Mouse (Mus musculus): Measurements from ENCODE around the gene Clcnka. TPM values are rescaled to one million over a fixed set of nuclear protein-coding genes. Genes with fewer than 3 reads are reported as not detected.

Gene Clcnka
- total and polyA plus RNA-seq, 3 experiments = not detected

DNA sequence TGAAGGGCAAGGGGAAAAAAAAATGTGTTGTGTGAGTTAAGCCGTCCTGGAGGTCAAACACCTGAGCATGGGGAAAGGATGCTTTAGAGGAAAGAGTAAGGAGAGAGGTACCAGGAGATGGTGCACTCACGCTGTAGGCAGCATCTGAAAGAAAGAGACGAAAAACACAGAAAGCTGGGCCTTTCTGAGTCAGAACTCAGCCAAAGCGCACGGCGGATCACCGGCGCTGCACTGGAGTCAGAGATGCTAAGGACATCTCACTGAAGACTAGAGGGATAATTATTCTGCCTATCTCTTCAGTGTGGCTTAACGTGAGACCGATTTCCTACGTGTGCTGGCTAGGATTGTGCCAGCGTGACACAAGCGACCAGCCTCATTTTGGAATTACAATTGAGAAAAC, 29.4 kb upstream of the Clcnka start:
- Histone ChIP-seq H3K79me2 (ENCODE audit: control insufficient read depth, insufficient read depth, low read length, poor library complexity) (no peaks in the 10 kb centered on the region), H3K36me3 (ENCODE audit: control insufficient read depth in 1 of 2, insufficient read depth in 2 of 2, low read length in 2 of 2) (no peaks in the 10 kb centered on the region), H3K4me3 (ENCODE audit: control insufficient read depth in 1 of 2, insufficient read depth in 1 of 2, low read depth in 2 of 2, low read length in 2 of 2) (no peak overlapping the region), H3K27ac (ENCODE audit: control insufficient read depth, low read depth, low read length) (no peak overlapping the region), H3K4me1 (ENCODE audit: control insufficient read depth in 1 of 2, insufficient read depth in 2 of 2, low read length in 2 of 2) (no peaks in the 10 kb centered on the region), H3K9ac (ENCODE audit: control insufficient read depth, low read depth, low read length, poor library complexity, severe bottlenecking) (no peak overlapping the region), H3K9me3 (replicated peaks; ENCODE audit: insufficient read depth, low read length) (no peaks in the 10 kb centered on the region), H3K27me3 (ENCODE audit: control insufficient read depth in 1 of 2, insufficient read depth in 2 of 2, low read length in 2 of 2) (no peaks in the 10 kb centered on the region; a peak in 1 of 4 replicates)
- TF ChIP-seq ZKSCAN1 (IDR thresholded peaks at IDR 0.05; ENCODE audit: low read depth, low read length) = no peak
- no peak for DNase-seq (ENCODE audit: low read depth, low spot score)

DNA sequence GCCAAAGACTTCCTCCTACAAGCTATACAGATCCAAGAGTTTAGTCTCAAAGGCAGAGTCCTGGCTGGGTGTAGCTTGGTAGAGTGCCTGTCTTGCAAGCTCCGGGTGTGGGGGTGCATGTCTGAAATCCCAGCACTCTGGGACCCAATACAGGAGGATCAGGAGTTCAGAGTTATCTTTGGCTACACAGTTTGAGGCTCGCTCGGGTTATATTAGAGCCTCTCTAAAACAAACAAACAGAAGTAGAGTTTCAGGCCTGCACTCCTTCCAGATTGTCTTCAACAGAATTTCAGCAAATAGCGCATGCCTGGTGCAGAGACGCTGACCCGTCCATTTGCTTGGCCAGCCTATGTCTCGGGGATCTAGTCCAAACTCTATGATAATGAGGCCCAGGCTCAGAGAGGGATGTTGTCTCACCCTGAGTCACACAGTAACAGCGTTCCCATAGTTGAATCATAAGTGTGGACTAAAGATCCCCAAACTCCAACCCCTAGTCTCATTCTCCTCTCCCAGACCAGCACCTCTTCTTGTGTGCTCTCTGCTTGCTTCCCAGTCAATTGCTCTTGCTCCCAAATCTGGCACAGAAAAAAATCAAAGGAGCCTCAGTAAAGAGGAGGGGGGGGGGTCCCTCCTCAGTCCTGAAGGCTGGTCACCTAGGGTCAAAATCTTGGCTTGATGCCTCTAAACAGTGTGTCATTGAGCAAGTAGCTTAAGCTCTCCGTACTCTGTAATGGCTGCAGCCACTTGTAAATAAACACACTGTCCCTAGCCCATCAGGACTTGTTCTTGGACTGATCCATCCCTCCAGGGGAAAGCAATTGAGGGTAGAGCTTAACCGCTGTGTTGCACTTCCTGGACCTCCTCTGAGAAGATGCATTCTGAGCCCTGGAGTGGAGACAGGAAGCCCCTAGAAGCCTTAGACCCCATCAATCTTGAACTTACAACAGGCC, 28.5 kb upstream of the Clcnka start:
- H3K4me3 ChIP-seq (ENCODE audit: control insufficient read depth in 1 of 2, insufficient read depth in 1 of 2, low read depth in 2 of 2, low read length in 2 of 2) = no peak overlapping the region

DNA sequence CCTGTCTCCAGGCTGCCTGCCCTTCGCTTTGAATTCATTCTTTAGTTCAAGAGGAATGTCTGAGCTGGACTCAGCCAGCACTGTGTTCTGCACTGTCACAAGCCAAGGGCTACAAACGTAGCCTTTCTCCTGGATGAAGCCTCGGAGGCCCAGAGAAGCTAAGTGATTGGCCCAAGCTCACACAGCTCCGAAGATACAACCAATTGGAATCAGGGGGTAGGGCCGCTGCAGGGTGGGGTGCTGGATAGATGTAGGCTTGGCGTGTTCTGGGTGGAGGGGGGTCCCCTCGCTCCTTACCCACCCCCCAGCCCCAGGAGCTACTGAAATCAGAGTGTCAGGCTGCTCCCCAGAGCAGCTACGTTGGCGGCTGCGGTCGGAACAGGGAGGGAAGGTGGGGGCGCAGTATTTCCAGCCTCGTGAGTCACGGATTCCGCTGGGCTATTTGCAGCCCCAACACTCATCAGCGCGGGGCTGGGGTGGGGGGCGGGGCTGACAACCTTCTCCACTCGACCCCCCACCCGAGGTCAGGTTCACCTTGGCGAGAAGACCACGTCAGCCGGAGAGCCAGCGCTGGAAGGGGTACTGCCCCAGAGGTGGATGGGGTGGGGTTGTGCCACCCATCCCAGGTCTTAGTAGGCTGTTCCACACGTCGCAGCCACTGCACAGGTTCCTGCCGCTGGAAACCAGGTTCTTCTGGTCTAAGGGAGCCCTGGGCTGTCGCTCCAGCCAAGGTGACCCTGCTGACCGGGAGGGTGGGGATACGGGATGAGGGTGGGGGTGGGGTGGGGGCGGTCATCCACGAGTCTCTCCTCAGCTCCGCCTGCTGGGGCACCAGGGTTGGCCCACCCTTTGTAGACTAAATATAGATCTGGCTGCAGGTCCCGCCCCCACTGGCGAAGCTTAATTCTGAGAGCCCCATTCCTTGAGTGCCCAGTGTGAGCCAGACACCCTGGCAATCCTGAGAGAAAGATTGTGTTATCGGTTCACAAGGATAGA, 27.3 kb upstream of the Clcnka start:
- no peaks in the 10 kb centered on the region for H3K9me3 ChIP-seq (replicated peaks; ENCODE audit: insufficient read depth, low read length)
- no peak for DNase-seq (ENCODE audit: low read depth, low spot score)
- H3K36me3 ChIP-seq (ENCODE audit: control insufficient read depth in 1 of 2, insufficient read depth in 2 of 2, low read length in 2 of 2) = no peaks in the 10 kb centered on the region
- no peak overlapping the region for H3K9ac ChIP-seq (ENCODE audit: control insufficient read depth, low read depth, low read length, poor library complexity, severe bottlenecking)
- no peaks in the 10 kb centered on the region for H3K79me2 ChIP-seq (ENCODE audit: control insufficient read depth, insufficient read depth, low read length, poor library complexity)
- TF ChIP-seq ZKSCAN1 (IDR thresholded peaks at IDR 0.05; ENCODE audit: low read depth, low read length) (no peak), MXI1 (IDR thresholded peaks at IDR 0.05; ENCODE audit: low read depth, low read length) (no peak), ETS1 (IDR thresholded peaks at IDR 0.05; ENCODE audit: low read depth, low read length) (no peak)
- H3K27me3 ChIP-seq (ENCODE audit: control insufficient read depth in 1 of 2, insufficient read depth in 2 of 2, low read length in 2 of 2) = no peaks in the 10 kb centered on the region; a peak in 1 of 4 replicates
- no peak overlapping the region for H3K4me3 ChIP-seq (ENCODE audit: control insufficient read depth in 1 of 2, insufficient read depth in 1 of 2, low read depth in 2 of 2, low read length in 2 of 2)
- no peaks in the 10 kb centered on the region for H3K4me1 ChIP-seq (ENCODE audit: control insufficient read depth in 1 of 2, insufficient read depth in 2 of 2, low read length in 2 of 2)
- H3K27ac ChIP-seq (ENCODE audit: control insufficient read depth, low read depth, low read length) = no peak overlapping the region

More for the DNA sequence above, 28.5 kb upstream of the Clcnka start:
- Histone ChIP-seq H3K79me2 (ENCODE audit: control insufficient read depth, insufficient read depth, low read length, poor library complexity) (no peaks in the 10 kb centered on the region), H3K4me1 (ENCODE audit: control insufficient read depth in 1 of 2, insufficient read depth in 2 of 2, low read length in 2 of 2) (no peaks in the 10 kb centered on the region), H3K27me3 (ENCODE audit: control insufficient read depth in 1 of 2, insufficient read depth in 2 of 2, low read length in 2 of 2) (no peaks in the 10 kb centered on the region; a peak in 1 of 4 replicates), H3K9me3 (replicated peaks; ENCODE audit: insufficient read depth, low read length) (no peaks in the 10 kb centered on the region), H3K27ac (ENCODE audit: control insufficient read depth, low read depth, low read length) (no peak overlapping the region), H3K36me3 (ENCODE audit: control insufficient read depth in 1 of 2, insufficient read depth in 2 of 2, low read length in 2 of 2) (no peaks in the 10 kb centered on the region), H3K9ac (ENCODE audit: control insufficient read depth, low read depth, low read length, poor library complexity, severe bottlenecking) (no peak overlapping the region)
- TF ChIP-seq RAD21 (IDR thresholded peaks at IDR 0.05; ENCODE audit: low read depth, low read length) (no peak), MXI1 (IDR thresholded peaks at IDR 0.05; ENCODE audit: low read depth, low read length) (no peak), NELFE (IDR thresholded peaks at IDR 0.05; ENCODE audit: low read depth, low read length) (no peak), MYC (IDR thresholded peaks at IDR 0.05; ENCODE audit: low read depth, low read length) (no peak), MEF2A (IDR thresholded peaks at IDR 0.05; ENCODE audit: extremely low read depth, insufficient replicate concordance, low read depth, low read length, poor library complexity, severe bottlenecking) (no peak), EP300 (IDR thresholded peaks at IDR 0.05; ENCODE audit: low read depth in 1 of 2, low read length in 2 of 2) (no peak), CHD1 (IDR thresholded peaks at IDR 0.05; ENCODE audit: low read depth, low read length) (no peak), POLR2AphosphoS2 (IDR thresholded peaks at IDR 0.05; ENCODE audit: low read length) (no peak)
- DNase-seq (ENCODE audit: low read depth, low spot score) = no peak

All from MEL (cell line).